Mouse (Mus musculus) forebrain, embryonic 14.5 days (tissue): ENCODE measurements around the gene Stard3. TPM values are rescaled to one million over a fixed set of nuclear protein-coding genes. Genes with fewer than 3 reads are reported as not detected.

Experiments used
- ATAC-seq: fragments of 200-750 bp; cut with Nextera tagmentation; 2 replicates; pipeline ENCODE4 v1.8.0; 2017; ENCODE audit warnings: mild to moderate bottlenecking, moderate library complexity
- DNase-seq: peaks from one replicate; pipeline ENCODE4 v3.0.0-alpha.2; 2015; ENCODE audit warnings: low spot score
- H3K27ac ChIP-seq: fragments of 300-500 bp; sonication (generic); 2 replicates; pipeline ENCODE4 v1.5.1; 2014; ENCODE audit warnings: low read depth, mild to moderate bottlenecking, control low read depth, low read length, moderate library complexity
- H3K27me3 ChIP-seq: fragments of 300-500 bp; sonication (generic); replicated peaks from 2 replicates; pipeline ENCODE4 v1.6.1; 2014; ENCODE audit warnings: low read length, control low read depth, mixed read lengths; ENCODE audit not compliant: control insufficient read depth, insufficient read depth
- H3K36me3 ChIP-seq: fragments of 300-500 bp; sonication (generic); 2 replicates; pipeline ENCODE4 v1.6.1; 2014; ENCODE audit warnings: low read length, control low read depth; ENCODE audit not compliant: control insufficient read depth, insufficient read depth
- H3K4me1 ChIP-seq: fragments of 300-500 bp; sonication (generic); 2 replicates; pipeline ENCODE4 v1.6.1; 2014; ENCODE audit warnings: antibody characterized with exemption, low read length, control low read depth; ENCODE audit not compliant: control insufficient read depth, insufficient read depth
- H3K4me2 ChIP-seq: fragments of 300-500 bp; sonication (generic); 2 replicates; pipeline ENCODE4 v1.6.1; 2014; ENCODE audit warnings: mild to moderate bottlenecking, control low read depth, low read length
- H3K4me3 ChIP-seq: fragments of 300-500 bp; sonication (generic); 2 replicates; pipeline ENCODE4 v1.5.1; 2014; ENCODE audit warnings: low read depth, low read length, control low read depth
- H3K9ac ChIP-seq: fragments of 300-500 bp; sonication (generic); 2 replicates; pipeline ENCODE4 v1.6.1; 2014; ENCODE audit warnings: mild to moderate bottlenecking, low read length, control low read depth, moderate library complexity
- H3K9me3 ChIP-seq: fragments of 300-500 bp; sonication (generic); replicated peaks from 2 replicates; pipeline ENCODE4 v1.6.1; 2016; ENCODE audit warnings: low read length, control low read depth, mixed read lengths; ENCODE audit not compliant: control insufficient read depth
- WGBS: fragments of 180-500 bp; shearing (Covaris S2); extraction: QIAGEN DNeasy Blood & Tissue Kit; methylation state at CpG from one replicate; pipeline ENCODE4 v1.1.7; 2014; 5-methylcytosine and 5-hydroxymethylcytosine counted together
- polyA plus RNA-seq: library from polyadenylated mRNA; unstranded; fragments of >200 nt; fragmentation: Nextera tagmentation; extraction: Ambion mirVana; gene quantifications from 2 replicates; pipeline ENCODE4 v1.2.1, GENCODE M21; 2014

The Stard3 gene
- polyA plus RNA-seq, 1 experiment from 2014 or later = 43.8 TPM

DNA sequence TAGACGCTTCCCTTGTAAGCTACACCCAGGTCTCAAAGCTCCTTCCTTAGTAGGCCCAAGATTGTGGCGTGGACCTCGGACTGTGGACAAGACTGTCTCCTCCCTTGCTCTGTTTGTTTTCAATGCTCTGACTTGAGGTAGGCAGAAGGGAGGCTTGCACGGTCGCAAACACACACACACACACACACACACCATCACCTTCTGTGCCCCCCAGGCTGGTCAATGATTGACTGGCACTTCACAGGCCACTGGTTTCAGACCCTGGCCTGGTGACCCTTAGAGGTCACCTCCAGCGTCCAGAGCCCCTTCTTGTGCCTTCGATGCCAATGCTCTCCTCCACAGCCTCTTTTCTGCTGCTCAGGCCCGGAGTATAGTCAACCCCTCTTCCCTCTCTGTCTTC is 50.7 kb downstream of the Stard3 start:
- no peak overlapping the region for H3K9ac ChIP-seq
- peaks cover 7% of the 10 kb centered on the region for H3K4me1 ChIP-seq
- WGBS = 60% methylated on average over 8 of the region's 8 CpGs
- ATAC-seq (no peak), DNase-seq (no peak)
- H3K4me3 ChIP-seq = no peak overlapping the region
- peaks cover 14% of the 10 kb centered on the region; the same call in 1 of the 2 replicates for H3K27me3 ChIP-seq
- H3K36me3 ChIP-seq = no peaks in the 10 kb centered on the region
- H3K4me2 ChIP-seq = peak overlapping the region; percentile 12; the same call in 1 of the 2 replicates
- H3K9me3 ChIP-seq = no peaks in the 10 kb centered on the region
- no peak overlapping the region for H3K27ac ChIP-seq

DNA sequence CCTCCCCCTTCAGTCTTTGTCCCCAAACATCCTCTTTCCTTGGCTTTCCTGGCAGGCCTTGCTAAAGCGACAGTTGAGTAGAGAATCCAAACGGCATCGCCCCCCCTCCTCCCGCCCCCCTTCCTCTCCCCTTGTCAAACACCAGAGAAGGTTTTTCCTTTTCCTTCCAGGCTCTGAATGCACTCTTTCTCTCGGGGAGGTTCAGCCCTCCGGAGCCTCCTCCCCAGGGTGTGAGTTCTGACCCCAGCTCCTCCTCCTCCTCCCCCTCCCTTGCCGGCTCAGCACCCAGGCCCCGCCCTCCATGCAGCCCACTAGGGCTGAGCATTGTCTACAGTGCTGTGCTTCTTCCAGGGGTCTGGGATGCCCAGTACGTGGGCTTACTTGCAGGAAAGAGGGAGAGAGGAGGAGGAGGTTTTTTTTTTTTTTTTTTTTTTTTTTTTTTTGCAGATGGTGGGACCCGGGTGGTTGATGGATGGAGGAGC is 51.2 kb downstream of the Stard3 start:
- H3K9me3 ChIP-seq = no peaks in the 10 kb centered on the region
- WGBS = 5% methylated on average over 10 of the region's 10 CpGs
- peaks cover 14% of the 10 kb centered on the region; the same call in 1 of the 2 replicates for H3K27me3 ChIP-seq
- H3K27ac ChIP-seq = no peak overlapping the region
- DNase-seq (peak; percentile 53), ATAC-seq (no peak)
- no peak overlapping the region for H3K4me3 ChIP-seq
- H3K4me2 ChIP-seq = peak overlapping the region; percentile 12; the same call in 1 of the 2 replicates
- 0 out of 2 replicates have a peak overlapping the region, but pooled peaks have one; percentile 22 for H3K9ac ChIP-seq
- no peaks in the 10 kb centered on the region for H3K36me3 ChIP-seq
- peaks cover 7% of the 10 kb centered on the region for H3K4me1 ChIP-seq

DNA sequence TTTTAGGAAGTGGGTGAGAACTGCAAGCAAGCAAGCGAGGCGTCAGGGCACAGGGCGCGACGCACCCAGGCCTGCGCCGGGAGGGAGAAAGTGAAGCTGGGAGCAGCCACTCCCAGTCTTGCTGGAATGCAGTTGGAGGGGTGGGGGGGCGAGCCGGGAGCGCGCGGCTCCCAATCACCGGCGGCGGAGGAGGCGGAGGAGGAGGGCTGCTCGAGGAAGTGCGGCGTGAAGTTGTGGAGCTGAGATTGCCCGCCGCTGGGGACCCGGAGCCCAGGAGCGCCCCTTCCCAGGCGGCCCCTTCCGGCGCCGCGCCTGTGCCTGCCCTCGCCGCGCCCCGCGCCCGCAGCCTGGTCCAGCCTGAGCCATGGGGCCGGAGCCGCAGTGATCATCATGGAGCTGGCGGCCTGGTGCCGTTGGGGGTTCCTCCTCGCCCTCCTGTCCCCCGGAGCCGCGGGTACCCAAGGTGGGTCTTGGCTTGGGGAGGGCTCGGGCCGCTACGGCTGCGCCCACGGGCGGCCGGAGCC is 54.2 kb downstream of the Stard3 start, which contains the start of gene Erbb2:
Erbb2 (plus strand) TSS at position 198 of the 524 bp plus-strand sequence.
- peak; percentile 78 for DNase-seq
- ATAC-seq = peak; percentile 84
- Histone ChIP-seq H3K4me1 (peaks cover 7% of the 10 kb centered on the region), H3K36me3 (no peaks in the 10 kb centered on the region), H3K27ac (peak within 1 kb of the TSS; percentile 77), H3K9ac (peak within 1 kb of the TSS; percentile 77), H3K9me3 (no peaks in the 10 kb centered on the region), H3K4me3 (peak within 1 kb of the TSS; percentile 60), H3K27me3 (peaks cover 14% of the 10 kb centered on the region; the same call in 1 of the 2 replicates), H3K4me2 (peak within 1 kb of the TSS; percentile 99)
- under 1% methylated on average over 44 of the region's 49 CpGs for WGBS

DNA sequence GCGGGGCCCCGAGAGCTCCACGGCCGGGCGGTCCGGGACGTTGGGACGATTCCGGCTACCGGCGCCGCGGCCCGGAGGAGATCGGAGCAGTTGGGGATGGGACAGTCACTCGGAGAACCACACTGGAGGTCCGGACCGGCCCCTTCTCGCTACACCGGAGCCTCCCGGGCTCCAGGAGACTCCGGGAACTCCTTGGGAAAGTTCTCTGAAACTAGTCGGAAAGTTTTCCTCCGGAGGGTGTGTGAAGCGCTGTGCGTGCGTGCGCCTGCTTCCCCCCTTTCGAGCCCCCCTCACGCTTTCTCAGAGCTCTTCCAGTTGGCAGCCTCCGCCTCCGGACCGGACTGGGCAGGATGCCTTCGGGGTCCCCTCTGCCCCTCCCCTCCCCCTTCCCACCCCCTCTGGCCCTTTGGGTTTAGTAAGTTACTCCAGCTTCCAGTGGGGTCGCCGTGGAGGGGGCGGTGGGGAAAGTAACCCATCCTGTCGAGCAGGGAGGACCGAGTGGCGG is 54.7 kb downstream of the Stard3 start:
- Histone ChIP-seq H3K4me3 (peak overlapping the region; percentile 60), H3K9ac (peak overlapping the region; percentile 77), H3K4me2 (peak overlapping the region; percentile 99), H3K27ac (peak overlapping the region; percentile 77), H3K4me1 (peaks cover 7% of the 10 kb centered on the region), H3K36me3 (no peaks in the 10 kb centered on the region), H3K9me3 (no peaks in the 10 kb centered on the region), H3K27me3 (peaks cover 14% of the 10 kb centered on the region; the same call in 1 of the 2 replicates)
- 0% methylated on average over 39 of the region's 40 CpGs for WGBS
- peak; percentile 56 for DNase-seq
- peak; percentile 35 for ATAC-seq

DNA sequence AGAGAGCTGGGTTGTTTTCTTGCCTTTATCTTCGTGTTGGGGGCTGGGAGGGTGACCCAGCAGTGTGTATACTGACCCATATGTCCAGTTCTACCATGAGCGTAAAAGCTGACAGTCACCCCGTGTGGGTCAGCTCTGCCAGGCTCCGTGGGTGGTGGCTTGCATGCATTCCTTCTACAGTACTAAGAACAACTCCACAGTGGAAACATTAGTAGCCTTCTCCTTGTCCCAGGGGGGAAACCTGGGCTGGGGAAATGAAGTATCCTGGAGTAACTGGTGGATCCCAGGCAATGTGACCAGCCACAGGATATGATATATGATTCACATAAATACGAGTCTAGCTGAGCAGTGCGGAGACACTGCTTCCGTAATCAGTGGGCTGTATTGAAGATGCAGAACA is 55.6 kb downstream of the Stard3 start:
- no peaks in the 10 kb centered on the region for H3K36me3 ChIP-seq
- H3K27me3 ChIP-seq = peaks cover 14% of the 10 kb centered on the region; the same call in 1 of the 2 replicates
- no peaks in the 10 kb centered on the region for H3K9me3 ChIP-seq
- no peak for DNase-seq
- H3K4me2 ChIP-seq = peak overlapping the region; percentile 99
- ATAC-seq = no peak
- no peak overlapping the region for H3K27ac ChIP-seq
- peaks cover 7% of the 10 kb centered on the region for H3K4me1 ChIP-seq
- H3K4me3 ChIP-seq = peak overlapping the region; percentile 60
- 33% methylated on average over 7 of the region's 7 CpGs for whole genome bisulfite sequencing
- H3K9ac ChIP-seq = no peak overlapping the region; the same call in 1 of the 2 replicates

DNA sequence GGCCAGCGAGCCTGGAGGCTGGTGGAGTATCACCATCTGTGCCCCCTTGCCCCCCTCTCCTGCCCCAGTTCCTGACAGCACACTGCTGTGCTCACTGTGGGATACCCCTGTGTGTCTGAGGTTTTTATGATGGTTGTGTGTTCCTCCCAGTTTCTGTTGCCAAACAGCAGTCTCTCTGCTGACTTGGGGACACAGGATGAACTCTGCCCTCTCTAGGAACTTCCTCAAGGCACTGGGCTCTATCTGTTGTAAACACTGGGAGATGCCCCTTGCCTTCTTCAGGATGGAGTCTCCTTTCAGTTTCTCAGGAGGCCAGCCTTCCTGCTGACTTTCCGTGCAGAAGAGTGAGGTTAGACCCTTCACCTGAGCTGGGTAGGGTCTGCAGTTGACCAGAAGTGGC is 56.0 kb downstream of the Stard3 start:
- H3K9ac ChIP-seq = no peak overlapping the region
- peaks cover 7% of the 10 kb centered on the region for H3K4me1 ChIP-seq
- ATAC-seq (no peak), DNase-seq (no peak)
- 25% methylated on average over 2 of the region's 2 CpGs for WGBS
- H3K27me3 ChIP-seq = peaks cover 14% of the 10 kb centered on the region; the same call in 1 of the 2 replicates
- no peak overlapping the region for H3K27ac ChIP-seq
- no peak overlapping the region for H3K4me3 ChIP-seq
- H3K4me2 ChIP-seq = peak overlapping the region; percentile 99; the same call in 1 of the 2 replicates
- no peaks in the 10 kb centered on the region for H3K9me3 ChIP-seq
- no peaks in the 10 kb centered on the region for H3K36me3 ChIP-seq

DNA sequence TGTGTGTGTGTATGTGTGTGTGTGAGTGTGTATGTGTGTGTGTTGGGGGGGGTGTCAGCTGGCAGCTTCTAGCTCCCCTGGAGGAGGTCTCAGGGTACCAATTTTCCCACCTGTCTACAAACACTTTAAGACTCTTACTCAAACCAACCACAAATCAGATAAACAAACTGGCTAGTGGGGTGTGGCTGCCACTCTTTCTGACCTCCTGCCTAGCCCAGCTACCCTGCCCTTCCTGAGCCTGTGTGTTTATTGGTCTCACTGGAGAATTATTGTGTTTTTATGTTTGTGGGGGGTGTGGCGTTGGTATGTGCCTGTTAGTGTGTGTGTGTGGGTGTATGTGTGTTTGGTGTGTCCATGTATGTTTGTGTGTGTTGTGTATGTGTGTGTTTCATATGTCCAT is 58.9 kb downstream of the Stard3 start:
- Histone ChIP-seq H3K9ac (no peak overlapping the region), H3K27me3 (0 out of 2 replicates have a peak, but pooled peaks cover 9% of the 10 kb centered on the region), H3K36me3 (no peaks in the 10 kb centered on the region), H3K4me3 (no peak overlapping the region), H3K4me2 (no peak overlapping the region), H3K27ac (no peak overlapping the region), H3K9me3 (no peaks in the 10 kb centered on the region), H3K4me1 (peaks cover under 1% of the 10 kb centered on the region)
- no peak for ATAC-seq
- no peak for DNase-seq
- 95% methylated on average over 1 of the region's 1 CpGs for WGBS

DNA sequence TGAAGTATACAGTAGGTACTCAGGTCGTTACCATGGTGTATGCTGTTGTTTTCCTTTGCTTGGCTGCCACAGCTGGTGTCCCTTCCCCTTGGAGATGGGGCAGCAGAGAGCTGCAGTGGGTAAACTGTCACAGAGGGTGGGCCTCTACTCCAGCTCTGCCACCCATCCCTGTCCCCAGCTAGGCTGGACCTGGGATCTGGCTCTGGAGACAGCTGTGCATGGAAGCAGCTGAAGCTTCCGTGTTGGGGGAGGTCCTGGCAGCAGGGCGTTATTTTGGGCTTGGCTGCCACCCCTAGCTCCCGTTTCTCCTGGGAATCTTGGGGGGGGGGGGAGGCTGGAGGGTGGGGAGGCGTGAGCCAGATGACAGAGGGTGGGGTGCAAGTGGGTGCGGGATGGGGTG is 60.1 kb downstream of the Stard3 start:
- 72% methylated on average over 5 of the region's 6 CpGs for WGBS
- Histone ChIP-seq H3K27me3 (no peaks in the 10 kb centered on the region), H3K9me3 (no peaks in the 10 kb centered on the region), H3K4me2 (no peak overlapping the region), H3K4me1 (no peaks in the 10 kb centered on the region), H3K4me3 (no peak overlapping the region), H3K36me3 (no peaks in the 10 kb centered on the region), H3K9ac (no peak overlapping the region), H3K27ac (no peak overlapping the region)
- DNase-seq = no peak
- ATAC-seq = no peak

DNA sequence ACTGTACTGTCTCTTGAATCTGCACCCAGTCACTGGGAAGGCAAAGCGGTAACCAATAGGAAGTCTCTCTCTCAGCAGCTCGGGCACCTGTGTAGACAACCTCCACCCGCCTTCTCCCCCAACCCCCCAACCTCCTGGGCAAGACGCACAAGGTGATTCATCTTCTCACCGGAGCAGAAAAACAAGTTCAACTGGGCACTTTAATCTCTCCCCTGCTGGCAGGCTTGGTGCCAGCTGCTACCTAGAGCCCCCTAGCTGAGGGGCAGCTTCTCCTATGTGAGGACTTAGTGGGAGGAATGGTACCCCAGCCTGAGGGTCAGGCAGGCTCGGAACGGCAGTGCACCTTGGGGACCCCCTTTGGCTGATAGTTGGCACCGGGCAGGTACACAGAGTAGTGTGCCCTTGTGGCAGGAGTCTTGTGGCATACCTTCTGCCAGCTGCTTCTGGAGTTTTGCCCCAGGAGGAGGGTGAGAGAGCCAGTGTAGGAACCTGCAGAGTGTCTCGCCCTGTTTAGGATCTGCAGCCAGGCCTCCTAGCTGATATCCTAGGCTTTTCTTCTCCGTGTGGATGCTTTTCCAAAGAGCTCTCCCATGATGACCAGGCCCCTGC is 60.9 kb downstream of the Stard3 start:
- Histone ChIP-seq H3K4me3 (no peak overlapping the region), H3K36me3 (no peaks in the 10 kb centered on the region), H3K4me1 (no peaks in the 10 kb centered on the region), H3K27me3 (no peaks in the 10 kb centered on the region), H3K9me3 (no peaks in the 10 kb centered on the region), H3K4me2 (no peak overlapping the region), H3K9ac (no peak overlapping the region), H3K27ac (no peak overlapping the region)
- DNase-seq (no peak), ATAC-seq (no peak)
- WGBS = 85% methylated on average over 10 of the region's 10 CpGs
